Mouse (Mus musculus) midbrain, embryonic 11.5 days (tissue): ENCODE data around the gene Rpl23. TPM values are rescaled to one million over a fixed set of nuclear protein-coding genes. Genes with fewer than 3 reads are reported as not detected.
"Not testable (repeated sequence)": the region's sequence is repeated elsewhere in the genome, so short reads cannot be mapped to it uniquely, and the experiment has no call there.

Experiments
- ATAC-seq: fragments of 200-750 bp; cut with Nextera tagmentation; 2 replicates; pipeline ENCODE4 v1.8.0; 2017; ENCODE audit warnings: moderate TSS enrichment, moderate library complexity; ENCODE audit not compliant: low FRiP score
- DNase-seq: peaks from one replicate; pipeline ENCODE4 v3.0.0; 2015; ENCODE audit warnings: low spot score; ENCODE audit errors: missing footprints
- H3K27ac ChIP-seq: fragments of 300-500 bp; sonication (generic); 2 replicates; pipeline ENCODE4 v1.5.1; 2014; ENCODE audit warnings: low read depth, low read length
- H3K27me3 ChIP-seq: fragments of 300-500 bp; sonication (generic); 2 replicates; pipeline ENCODE4 v1.6.1; 2014; ENCODE audit warnings: mild to moderate bottlenecking, low read length, moderate library complexity, mixed read lengths; ENCODE audit not compliant: control insufficient read depth, insufficient read depth
- H3K36me3 ChIP-seq: fragments of 300-500 bp; sonication (generic); 2 replicates; pipeline ENCODE4 v1.6.1; 2014; ENCODE audit warnings: mild to moderate bottlenecking, low read length, moderate library complexity, mixed read lengths; ENCODE audit not compliant: control insufficient read depth, insufficient read depth
- H3K4me1 ChIP-seq: fragments of 300-500 bp; sonication (generic); 2 replicates; pipeline ENCODE4 v1.6.1; 2014; ENCODE audit warnings: low read length; ENCODE audit not compliant: control insufficient read depth, insufficient read depth
- H3K4me2 ChIP-seq: fragments of 300-500 bp; sonication (generic); 2 replicates; pipeline ENCODE4 v1.6.1; 2014; ENCODE audit warnings: mild to moderate bottlenecking, moderate library complexity
- H3K4me3 ChIP-seq: fragments of 300-500 bp; sonication (generic); 2 replicates; pipeline ENCODE4 v1.5.1; 2014; ENCODE audit warnings: low read depth, low read length
- H3K9ac ChIP-seq: fragments of 300-500 bp; sonication (generic); 2 replicates; pipeline ENCODE4 v1.6.1; 2014; ENCODE audit warnings: low read length
- H3K9me3 ChIP-seq: fragments of 300-500 bp; sonication (generic); 2 replicates; pipeline ENCODE4 v1.6.1; 2016; ENCODE audit warnings: low read length; ENCODE audit not compliant: control insufficient read depth
- WGBS: fragments of 180-500 bp; shearing (Covaris S2); extraction: QIAGEN DNeasy Blood & Tissue Kit; methylation state at CpG from one replicate; pipeline ENCODE4 v1.1.7; 2014; 5-methylcytosine and 5-hydroxymethylcytosine counted together
- microRNA-seq: library from miRNA; unstranded; fragments of <30 nt; microRNA quantifications from one replicate; pipeline ENCODE4, GENCODE M21; 2017
- polyA plus RNA-seq: library from polyadenylated mRNA; unstranded; fragments of >200 nt; fragmentation: Nextera tagmentation; extraction: Ambion mirVana; gene quantifications from 2 replicates; pipeline ENCODE4 v1.2.1, GENCODE M21; 2014

The Rpl23 gene
- polyA plus RNA-seq, 1 experiment from 2014 or later, result 443 TPM

DNA sequence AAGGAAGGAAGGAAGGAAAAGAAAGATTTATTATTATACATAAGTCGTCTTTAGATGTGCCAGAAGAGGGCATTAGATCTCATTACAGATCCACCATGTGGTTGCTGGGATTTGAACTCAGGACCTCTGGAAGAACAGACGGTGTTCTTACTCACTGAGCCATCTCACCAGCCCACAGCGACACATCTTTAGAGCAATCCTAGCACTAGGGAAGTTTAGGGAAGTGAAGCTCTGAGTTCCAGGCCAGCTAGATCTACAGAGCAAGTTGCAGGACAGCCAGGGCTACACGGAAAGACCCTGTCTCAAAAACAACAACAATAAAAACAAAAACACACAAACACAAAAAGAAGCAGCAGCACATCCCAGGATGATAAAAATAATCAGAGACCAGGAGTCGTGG is 47.4 kb downstream of the Rpl23 start:
- not testable (repeated sequence) for DNase-seq, H3K9ac ChIP-seq, H3K4me2 ChIP-seq, H3K4me3 ChIP-seq, ATAC-seq, H3K27ac ChIP-seq, H3K9me3 ChIP-seq, H3K27me3 ChIP-seq, H3K4me1 ChIP-seq, H3K36me3 ChIP-seq
- WGBS, result 90% methylated on average over 5 of the region's 5 CpGs

DNA sequence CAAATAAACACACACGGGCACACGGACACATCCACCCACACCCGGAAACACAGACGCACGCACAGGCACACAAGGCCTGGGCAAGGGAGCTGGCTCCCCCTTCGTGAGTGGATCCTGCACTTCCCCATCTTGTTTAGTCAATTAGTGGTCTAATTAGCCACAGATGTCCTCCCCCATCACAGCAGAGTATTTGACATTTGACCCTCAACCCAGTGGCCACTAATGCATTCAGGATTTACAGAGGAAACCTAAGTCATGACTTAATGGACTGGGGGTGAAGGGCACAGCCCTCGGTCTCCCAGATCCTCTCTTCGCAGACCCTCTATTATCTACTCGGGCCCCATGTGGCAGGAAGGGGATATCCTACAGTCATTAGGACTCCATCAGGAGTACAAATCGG is 48.5 kb downstream of the Rpl23 start:
- no peak for ATAC-seq
- H3K9me3 ChIP-seq, result no peaks in the 10 kb centered on the region
- no peak overlapping the region for H3K4me3 ChIP-seq
- H3K9ac ChIP-seq, result no peak overlapping the region
- WGBS, result 61% methylated on average over 10 of the region's 10 CpGs
- no peak overlapping the region for H3K27ac ChIP-seq
- no peaks in the 10 kb centered on the region for H3K27me3 ChIP-seq
- H3K4me2 ChIP-seq, result no peak overlapping the region
- H3K36me3 ChIP-seq, result peaks cover 5% of the 10 kb centered on the region; the same call in 1 of the 2 replicates
- H3K4me1 ChIP-seq, result no peaks in the 10 kb centered on the region; the same call in none of the 2 replicates
- DNase-seq, result peak; percentile 80

GRCm38 (mm10) chr11:97728730-97729129 is 53.5 kb downstream of the Rpl23 start:
- WGBS, result 92% methylated on average over 7 of the region's 7 CpGs
- no peak overlapping the region for H3K4me2 ChIP-seq
- H3K4me3 ChIP-seq, result no peak overlapping the region
- peaks cover 20% of the 10 kb centered on the region for H3K36me3 ChIP-seq
- ATAC-seq (no peak), DNase-seq (no peak)
- H3K27ac ChIP-seq, result no peak overlapping the region; the same call in 1 of the 2 replicates
- no peaks in the 10 kb centered on the region for H3K9me3 ChIP-seq
- H3K9ac ChIP-seq, result no peak overlapping the region
- H3K27me3 ChIP-seq, result no peaks in the 10 kb centered on the region
- no peaks in the 10 kb centered on the region for H3K4me1 ChIP-seq

GRCm38 (mm10) chr11:97728311-97728710 is 53.9 kb downstream of the Rpl23 start:
- H3K36me3 ChIP-seq, result peaks cover 20% of the 10 kb centered on the region
- H3K27me3 ChIP-seq, result no peaks in the 10 kb centered on the region
- WGBS, result 82% methylated on average over 7 of the region's 7 CpGs
- no peak overlapping the region for H3K4me2 ChIP-seq
- no peak for ATAC-seq
- no peak for DNase-seq
- no peaks in the 10 kb centered on the region for H3K4me1 ChIP-seq
- no peak overlapping the region for H3K9ac ChIP-seq
- H3K9me3 ChIP-seq, result no peaks in the 10 kb centered on the region
- H3K4me3 ChIP-seq, result no peak overlapping the region
- no peak overlapping the region for H3K27ac ChIP-seq

Small RNA genes within 50 kb of the gene (microRNA-seq; reads per million reads assigned to microRNA genes)
- not detected for gene Mir8102

Other genes starting within 250 kb of the Rpl23 start
- 1.7 and 2.2 TPM in 2 replicates for gene Srcin1, start 206.3 kb downstream of the Rpl23 start, polyA plus RNA-seq
- gene Epop, start 152.7 kb downstream of the Rpl23 start, polyA plus RNA-seq, result 7.0 and 12.0 TPM in 2 replicates
- 3.5 and 4.3 TPM in 2 replicates for gene Mllt6, start 119.0 kb downstream of the Rpl23 start, polyA plus RNA-seq
- gene Cisd3, start 96.6 kb downstream of the Rpl23 start, polyA plus RNA-seq, result 13.4 and 19.0 TPM in 2 replicates
- gene Pcgf2, start 81.9 kb downstream of the Rpl23 start, polyA plus RNA-seq, result 13.4 and 16.1 TPM in 2 replicates
- 477 and 517 TPM in 2 replicates for gene Psmb3, start 79.0 kb downstream of the Rpl23 start, polyA plus RNA-seq
- gene Pip4k2b, start 37.7 kb downstream of the Rpl23 start, polyA plus RNA-seq, result 2.4 TPM in 2 replicates
- gene Cwc25, start 15.9 kb downstream of the Rpl23 start, polyA plus RNA-seq, result 12.6 and 15.0 TPM in 2 replicates
- gene 1700001P01Rik, start 6.5 kb downstream of the Rpl23 start, polyA plus RNA-seq, result 0.47 and 0.78 TPM in 2 replicates
- gene Lasp1, start 16.6 kb upstream of the Rpl23 start, polyA plus RNA-seq, result 52.6 and 59.2 TPM in 2 replicates
- gene B230217C12Rik, start 58.3 kb upstream of the Rpl23 start, polyA plus RNA-seq, result 14.7 and 17.3 TPM in 2 replicates
- gene Fbxo47, start 101.7 kb upstream of the Rpl23 start, polyA plus RNA-seq, result 0.83 and 0.96 TPM in 2 replicates
- gene Plxdc1, start 204.0 kb upstream of the Rpl23 start, polyA plus RNA-seq, result 0.14 TPM in 1 of 2 replicates, not detected in the other
- gene Arl5c, start 213.7 kb upstream of the Rpl23 start, polyA plus RNA-seq, result 6.7 and 8.9 TPM in 2 replicates
- 9.7 and 10.3 TPM in 2 replicates for gene Cacnb1, start 240.6 kb upstream of the Rpl23 start, polyA plus RNA-seq
- gene Rpl19, start 244.3 kb upstream of the Rpl23 start, polyA plus RNA-seq, result 945 and 991 TPM in 2 replicates